Comparison of ENCODE assay signal across 1 mouse cellular context in the genomic region with DNA sequence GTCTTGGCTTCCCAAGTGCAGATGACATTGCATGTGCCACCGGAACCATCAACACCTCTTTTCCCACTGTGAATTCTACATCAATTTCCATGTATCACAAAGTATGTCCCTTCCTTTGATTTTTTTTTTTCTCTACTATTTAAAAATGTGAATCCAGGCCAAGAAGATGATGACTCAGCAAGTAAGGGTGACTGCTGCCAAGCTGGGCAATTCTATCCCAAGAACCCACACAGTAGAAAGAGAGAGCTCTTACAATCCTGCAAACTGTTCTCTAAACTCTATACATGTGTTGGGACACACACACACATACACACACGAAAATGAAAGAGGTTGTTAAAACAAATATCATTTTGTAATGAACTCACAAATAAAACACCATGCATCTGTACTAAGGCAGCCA.
TF ChIP-seq lines count a peak whose summit lies in the region.

No protein-coding gene starts in this region.

TF ChIP-seq in MEL, 35 proteins besides CTCF, POLR2A, EP300 and RAD21 (continued from another document):
- TF ChIP-seq E2F4 (IDR thresholded peaks at IDR 0.05; ENCODE audit: borderline replicate concordance, low read depth, low read length) (no peak), KAT2A (conservative IDR thresholded peaks at IDR 0.05; ENCODE audit: low read depth, low read length) (no peak), MAFK (IDR thresholded peaks at IDR 0.05; ENCODE audit: borderline replicate concordance, low read depth, low read length) (peak; percentile 59; the same call in 1 of the 2 replicates)
TF ChIP-seq in MEL: peak in this region for 1.
